15 mouse cellular contexts compared by ENCODE assay signal in the genomic region with DNA sequence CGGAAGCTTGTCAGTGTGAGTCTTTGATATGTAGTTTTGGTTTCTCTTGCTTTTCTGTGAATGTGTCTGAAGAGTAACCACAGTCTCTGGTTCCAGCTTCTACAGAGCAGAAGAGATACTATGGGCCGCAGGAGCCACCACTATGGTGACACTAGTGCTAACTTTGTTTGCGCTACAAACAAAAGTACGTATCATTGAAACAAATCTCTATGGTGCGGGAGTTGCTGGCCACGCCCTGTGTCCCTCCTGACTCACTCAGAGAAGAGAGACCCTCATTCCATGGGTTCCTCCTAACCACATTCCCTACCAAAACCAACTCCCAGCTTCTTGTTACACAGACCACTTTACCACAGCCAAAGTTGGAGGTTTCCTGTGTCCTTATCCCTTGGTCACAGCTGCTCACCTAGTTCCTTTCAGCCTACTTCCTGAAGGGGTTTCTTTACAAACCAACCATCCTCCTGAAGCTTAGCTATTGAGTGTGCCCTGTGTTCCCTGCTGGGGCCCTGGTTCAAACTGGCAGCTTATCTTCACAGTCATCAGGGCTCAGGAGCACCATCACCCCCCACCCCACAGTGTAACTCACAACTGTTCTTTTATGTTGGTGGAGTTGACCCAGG. TPM values are rescaled to one million over a fixed set of nuclear protein-coding genes. Genes with fewer than 3 reads are reported as not detected.
DNase-seq lines count a peak whose midpoint lies in the region; ATAC-seq and TF ChIP-seq lines count a peak whose summit lies in the region.
"Had no signal": no experiment of that assay in that cellular context is flagged by ENCODE, and none has a peak within 500 bp of the region (broad histone marks: within the 10 kb centered on the region; RNA-seq: fewer than 3 reads in every experiment).

No protein-coding gene starts in this region.

- no peak for TF ChIP-seq POLR2A in thymus, adult 2 months (IDR thresholded peaks at IDR 0.05; ENCODE audit: control insufficient read depth, extremely low read depth, insufficient read depth, low read length, poor library complexity)

- H3K27ac ChIP-seq in thymus, adult 2 months (ENCODE audit: control insufficient read depth, insufficient read depth, low read length): peak overlapping the region; percentile 51; the same call in 1 of the 2 replicates
- H3K27ac ChIP-seq in liver, embryonic 16.5 days (ENCODE audit: low read length): no peak overlapping the region
- no peak overlapping the region for H3K27ac ChIP-seq in hindbrain, embryonic 13.5 days
- H3K27ac ChIP-seq: kidney, postnatal 0 days; limb, embryonic 13.5 days had no signal

- peaks cover 14% of the 10 kb centered on the region for H3K4me1 ChIP-seq in thymus, adult 2 months (replicated peaks; ENCODE audit: control insufficient read depth, insufficient read depth, low read length)
- H3K4me1 ChIP-seq in liver, embryonic 16.5 days (ENCODE audit: control insufficient read depth, low read depth, low read length): peaks cover 2% of the 10 kb centered on the region; the same call in 1 of the 2 replicates
- H3K4me1 ChIP-seq in hindbrain, embryonic 13.5 days (replicated peaks): no peaks in the 10 kb centered on the region

- H3K4me2 ChIP-seq in liver, embryonic 16.5 days (ENCODE audit: low read depth, low read length): no peak overlapping the region
- H3K4me2 ChIP-seq in hindbrain, embryonic 13.5 days: no peak overlapping the region
- H3K4me2 ChIP-seq: limb, embryonic 13.5 days had no signal

- no peaks in the 10 kb centered on the region for H3K27me3 ChIP-seq in thymus, adult 2 months (ENCODE audit: control insufficient read depth, insufficient read depth, low read length)
- H3K27me3 ChIP-seq in liver, embryonic 16.5 days (ENCODE audit: control insufficient read depth, insufficient read depth, low read depth, low read length): no peaks in the 10 kb centered on the region
- no peaks in the 10 kb centered on the region for H3K27me3 ChIP-seq in hindbrain, embryonic 13.5 days
- H3K27me3 ChIP-seq: CH12.LX; limb, embryonic 13.5 days had no signal

- H3K36me3 ChIP-seq in thymus, adult 2 months (ENCODE audit: control insufficient read depth, insufficient read depth, low read length): no peaks in the 10 kb centered on the region
- H3K36me3 ChIP-seq in liver, embryonic 16.5 days (ENCODE audit: control insufficient read depth, insufficient read depth): no peaks in the 10 kb centered on the region
- H3K36me3 ChIP-seq in hindbrain, embryonic 13.5 days: no peaks in the 10 kb centered on the region
- H3K36me3 ChIP-seq: limb, embryonic 13.5 days had no signal

- H3K9me3 ChIP-seq in liver, embryonic 16.5 days (replicated peaks; ENCODE audit: control insufficient read depth, low read length): no peaks in the 10 kb centered on the region
- H3K9me3 ChIP-seq in hindbrain, embryonic 13.5 days: no peaks in the 10 kb centered on the region
- H3K9me3 ChIP-seq: limb, embryonic 13.5 days had no signal

- peak; percentile 5 for DNase-seq in thymus, adult 2 months
- DNase-seq in thymus, postnatal 36 days: no peak
- no peak for DNase-seq in cerebellum, postnatal 25 days
- no peak for DNase-seq in cerebellum, postnatal 4 days (ENCODE audit: low spot score in 2 of 2)
- DNase-seq: cerebellum, adult 11-12 months; layer of hippocampus, postnatal 36 days; lung, postnatal 36 days; right cerebral cortex, postnatal 25 days had no signal

- no peak overlapping the region for H3K4me3 ChIP-seq in thymus, adult 2 months (ENCODE audit: control insufficient read depth, insufficient read depth, low read length)
- no peak overlapping the region for H3K4me3 ChIP-seq in liver, embryonic 16.5 days (ENCODE audit: low read depth, low read length)
- H3K4me3 ChIP-seq in hindbrain, embryonic 13.5 days: no peak overlapping the region
- H3K4me3 ChIP-seq: limb, embryonic 13.5 days had no signal

- peak; percentile 74 for ATAC-seq in activated CD4-positive, CD25-positive, alpha-beta regulatory T cell, adult 4 months
- ATAC-seq in liver, embryonic 16.5 days (ENCODE audit: low read depth): 0 out of 2 replicates have a peak, but pooled peaks have one; percentile 19
- no peak for ATAC-seq in hindbrain, embryonic 13.5 days (ENCODE audit: low FRiP score)

- no peak overlapping the region for H3K9ac ChIP-seq in liver, embryonic 16.5 days (ENCODE audit: low read depth, low read length)
- H3K9ac ChIP-seq in hindbrain, embryonic 13.5 days: no peak overlapping the region
- H3K9ac ChIP-seq: limb, embryonic 13.5 days had no signal

- 11% methylated on average over 6 of the region's 6 CpGs for WGBS in thymus, adult 2 months
- WGBS in liver, embryonic 16.5 days (ENCODE audit: insufficient replicate concordance): 19% methylated on average over 6 of the region's 6 CpGs
- WGBS in hindbrain, embryonic 13.5 days: 98% methylated on average over 6 of the region's 6 CpGs

- no peak for TF ChIP-seq CTCF in thymus, adult 2 months (IDR thresholded peaks at IDR 0.05; ENCODE audit: borderline replicate concordance, control insufficient read depth, extremely low read depth, insufficient read depth, low read length, poor library complexity)

RNA-seq across cellular contexts. Expression of a gene that starts 13.1 kb away (rescaled TPM):
- 37.1 and 52.0 TPM in 2 replicates for polyA plus RNA-seq in thymus, adult 2 months (2012; rRNA removed)
- 10 to 100 TPM; 29.7 to 39.0 TPM for polyA plus RNA-seq in activated CD4-positive, CD25-positive, alpha-beta regulatory T cell, adult 4 months (2017; shearing (Covaris generic))
- polyA plus RNA-seq in liver, embryonic 16.5 days (2015; fragmentation: Nextera tagmentation; extraction: Ambion mirVana): 18.7 and 20.7 TPM in 2 replicates
- 63.4 and 65.8 TPM in 2 replicates for polyA plus RNA-seq in hindbrain, embryonic 13.5 days (2015; fragmentation: Nextera tagmentation; extraction: Ambion mirVana)

RNA-seq across cellular contexts. Expression of a gene that starts 19.1 kb away (rescaled TPM):
- polyA plus RNA-seq in thymus, adult 2 months (2012; rRNA removed): not detected in 2 replicates
- under 1 TPM in 1 of 2 experiments, not detected in 1; 0.34 TPM for polyA plus RNA-seq in activated CD4-positive, CD25-positive, alpha-beta regulatory T cell, adult 4 months (2017; shearing (Covaris generic))
- polyA plus RNA-seq in liver, embryonic 16.5 days (2015; fragmentation: Nextera tagmentation; extraction: Ambion mirVana): not detected in 2 replicates
- not detected in 2 replicates for polyA plus RNA-seq in hindbrain, embryonic 13.5 days (2015; fragmentation: Nextera tagmentation; extraction: Ambion mirVana)
- polyA plus RNA-seq: heart, postnatal 0 days; kidney, postnatal 0 days; limb, embryonic 13.5 days had no signal
